Mouse (Mus musculus): Measurements from ENCODE around the gene Usp39.

Usp39 gene

GRCm38 (mm10) chr6:72350214-72350613 is 5.2 kb upstream of the Usp39 start:
- DNase-seq: no peak

- DNase-seq: no peak
These were observed 3.4 kb upstream of the Usp39 start for GRCm38 (mm10) chr6:72348411-72348810.

- peak; percentile 83 for DNase-seq
These were observed 2.4 kb upstream of the Usp39 start, which contains the start of gene 0610030E20Rik for GRCm38 (mm10) chr6:72347166-72347941. Gene 0610030E20Rik (plus strand): TSS chr6:72347317.

GRCm38 (mm10) chr6:72346261-72346660 is 1.3 kb upstream of the Usp39 start:
- DNase-seq: no peak

GRCm38 (mm10) chr6:72345633-72346032 is 649 bp upstream of the Usp39 start:
- no peak for DNase-seq

- no peak for DNase-seq
These were observed 449 bp downstream of the Usp39 start for GRCm38 (mm10) chr6:72344396-72345073.

GRCm38 (mm10) chr6:72340481-72340880 is 4.5 kb downstream of the Usp39 start:
- DNase-seq: no peak

- DNase-seq: no peak
These were observed 11.9 kb downstream of the Usp39 start for GRCm38 (mm10) chr6:72333111-72333510.

- DNase-seq: no peak
These were observed 14.9 kb downstream of the Usp39 start for GRCm38 (mm10) chr6:72330133-72330532.

- no peak for DNase-seq
These were observed 16.0 kb downstream of the Usp39 start for GRCm38 (mm10) chr6:72329019-72329418.

- peak; percentile 86 for DNase-seq
These were observed 18.7 kb downstream of the Usp39 start for GRCm38 (mm10) chr6:72326274-72326673.

- no peak for DNase-seq
These were observed 21.0 kb downstream of the Usp39 start for GRCm38 (mm10) chr6:72323786-72324508.

- no peak for DNase-seq
These were observed 22.0 kb downstream of the Usp39 start for GRCm38 (mm10) chr6:72322936-72323335.

GRCm38 (mm10) chr6:72319019-72319418 is 26.0 kb downstream of the Usp39 start:
- peak; percentile 71 for DNase-seq

- DNase-seq: no peak
These were observed 26.5 kb downstream of the Usp39 start for GRCm38 (mm10) chr6:72318440-72318839.

- DNase-seq: peak; percentile 69
These were observed 28.9 kb downstream of the Usp39 start for GRCm38 (mm10) chr6:72316044-72316443.

- peak; percentile 28 for DNase-seq
These were observed 29.6 kb downstream of the Usp39 start for GRCm38 (mm10) chr6:72315384-72315783.

GRCm38 (mm10) chr6:72313124-72313867 is 31.7 kb downstream of the Usp39 start:
- no peak for DNase-seq

- DNase-seq: no peak
These were observed 32.8 kb downstream of the Usp39 start for GRCm38 (mm10) chr6:72312198-72312597.

GRCm38 (mm10) chr6:72303510-72303909 is 41.5 kb downstream of the Usp39 start:
- peak; percentile 78 for DNase-seq

GRCm38 (mm10) chr6:72302349-72302925 is 42.5 kb downstream of the Usp39 start:
- DNase-seq: no peak

- peak; percentile 9 for DNase-seq
These were observed 47.2 kb downstream of the Usp39 start for GRCm38 (mm10) chr6:72297825-72298224.

Data from lung, postnatal 36 days (tissue).